Mouse (Mus musculus): ENCODE results near the gene Vps35l. TPM values are rescaled to one million over a fixed set of nuclear protein-coding genes. Genes with fewer than 3 reads are reported as not detected.

Gene Vps35l
- 10.6 and 11.6 TPM in 2 replicates for polyA plus RNA-seq (2012; rRNA removed)

GRCm38 (mm10) chr7:118739975-118740531 lies at the start of gene Vps35l:
TSS of gene Vps35l (plus strand) at chr7:118740226.

GRCm38 (mm10) chr7:118705101-118705961 lies 34.7 kb upstream of the Vps35l start, which contains the start of gene Gde1:
TSS of gene Gde1 (minus strand) at chr7:118705778.

GRCm38 (mm10) chr7:118712228-118713173 lies 27.5 kb upstream of the Vps35l start, which contains the start of gene Ccp110:
TSS of gene Ccp110 (plus strand) at chr7:118712552.

GRCm38 (mm10) chr7:118855171-118855876 lies 115.3 kb downstream of the Vps35l start, which contains the start of gene Iqck:
TSS of gene Iqck (plus strand) at chr7:118855752.

GRCm38 (mm10) chr7:118855877-118856304 lies 115.9 kb downstream of the Vps35l start, which contains the start of gene Knop1:
TSS of gene Knop1 (minus strand) at chr7:118856254.

Other genes with a start within 250 kb of the Vps35l start
- 18.0 and 19.1 TPM in 2 replicates for gene Itpripl2, start 248.3 kb upstream of the Vps35l start, polyA plus RNA-seq (2012; rRNA removed)
- 31.3 and 33.5 TPM in 2 replicates for gene Coq7, start 206.9 kb upstream of the Vps35l start, polyA plus RNA-seq (2012; rRNA removed)
- gene Tmc7, start 155.5 kb upstream of the Vps35l start, polyA plus RNA-seq (2012; rRNA removed) = 2.4 and 3.0 TPM in 2 replicates
- gene Tmc5, start 142.9 kb upstream of the Vps35l start, polyA plus RNA-seq (2012; rRNA removed) = 4.0 and 4.9 TPM in 2 replicates
- gene Gde1, start 34.4 kb upstream of the Vps35l start, polyA plus RNA-seq (2012; rRNA removed) = 333 and 1,310 TPM in 2 replicates
- gene Ccp110, start 27.7 kb upstream of the Vps35l start, polyA plus RNA-seq (2012; rRNA removed) = 0.31 and 0.32 TPM in 2 replicates
- gene Iqck, start 115.5 kb downstream of the Vps35l start, polyA plus RNA-seq (2012; rRNA removed) = 0.15 and 0.56 TPM in 2 replicates
- gene Knop1, start 116.0 kb downstream of the Vps35l start, polyA plus RNA-seq (2012; rRNA removed) = 1.4 and 2.3 TPM in 2 replicates

All from stomach, adult 2 months (tissue).